Mouse (Mus musculus): Measurements from ENCODE around the gene Rpl35.

The Rpl35 gene

GRCm38 (mm10) chr2:38997386-38998374 lies 7.7 kb downstream of the Rpl35 start, which contains the start of gene Wdr38:
Wdr38 (plus strand) TSS chr2:38997476.
- DNase-seq (ENCODE audit: low spot score), result peak; percentile 84

- no peak for DNase-seq (ENCODE audit: low spot score)
Observed at GRCm38 (mm10) chr2:38992452-38992851, 13.0 kb downstream of the Rpl35 start.

GRCm38 (mm10) chr2:38992004-38992403 lies 13.4 kb downstream of the Rpl35 start:
- DNase-seq (ENCODE audit: low spot score), result no peak

- DNase-seq (ENCODE audit: low spot score), result no peak
Observed at GRCm38 (mm10) chr2:38988929-38989328, 16.5 kb downstream of the Rpl35 start.

GRCm38 (mm10) chr2:38987803-38988510 lies 17.5 kb downstream of the Rpl35 start:
- no peak for DNase-seq (ENCODE audit: low spot score)

- no peak for DNase-seq (ENCODE audit: low spot score)
Observed at GRCm38 (mm10) chr2:38987371-38987770, 18.1 kb downstream of the Rpl35 start.

GRCm38 (mm10) chr2:38986580-38986979 lies 18.8 kb downstream of the Rpl35 start:
- DNase-seq (ENCODE audit: low spot score), result no peak

- no peak for DNase-seq (ENCODE audit: low spot score)
Observed at GRCm38 (mm10) chr2:38983456-38983855, 22.0 kb downstream of the Rpl35 start.

- DNase-seq (ENCODE audit: low spot score), result no peak
Observed at GRCm38 (mm10) chr2:38977837-38978236, 27.6 kb downstream of the Rpl35 start.

GRCm38 (mm10) chr2:38975941-38976805 lies 29.3 kb downstream of the Rpl35 start:
- DNase-seq (ENCODE audit: low spot score), result no peak

- no peak for DNase-seq (ENCODE audit: low spot score)
Observed at GRCm38 (mm10) chr2:38975181-38975580, 30.2 kb downstream of the Rpl35 start.

- no peak for DNase-seq (ENCODE audit: low spot score)
Observed at GRCm38 (mm10) chr2:38974171-38974570, 31.3 kb downstream of the Rpl35 start.

- no peak for DNase-seq (ENCODE audit: low spot score)
Observed at GRCm38 (mm10) chr2:38973701-38974100, 31.7 kb downstream of the Rpl35 start.

GRCm38 (mm10) chr2:38973223-38973622 lies 32.2 kb downstream of the Rpl35 start:
- no peak for DNase-seq (ENCODE audit: low spot score)

- no peak for DNase-seq (ENCODE audit: low spot score)
Observed at GRCm38 (mm10) chr2:38970057-38970456, 35.4 kb downstream of the Rpl35 start.

GRCm38 (mm10) chr2:38969650-38970049 lies 35.8 kb downstream of the Rpl35 start:
- DNase-seq (ENCODE audit: low spot score), result no peak

- no peak for DNase-seq (ENCODE audit: low spot score)
Observed at GRCm38 (mm10) chr2:38964198-38964597, 41.2 kb downstream of the Rpl35 start.

GRCm38 (mm10) chr2:38957671-38958223 lies 47.7 kb downstream of the Rpl35 start:
- DNase-seq (ENCODE audit: low spot score), result no peak

- DNase-seq (ENCODE audit: low spot score), result no peak
Observed at GRCm38 (mm10) chr2:38956062-38956461, 49.4 kb downstream of the Rpl35 start.

GRCm38 (mm10) chr2:38953152-38953883 lies 52.1 kb downstream of the Rpl35 start:
- DNase-seq (ENCODE audit: low spot score), result peak; percentile 39
